Mouse (Mus musculus) c-Kit-positive CD71-positive TER-119-negative erythroid progenitor cells, embryonic 14.5 days (primary cell): ENCODE measurements around the gene Ggta1.
"Not testable (repeated sequence)": the region's sequence is repeated elsewhere in the genome, so short reads cannot be mapped to it uniquely, and the experiment has no call there.

ENCODE experiments used
- DNase-seq: peaks from one replicate; pipeline ENCODE4 v3.0.0-alpha.2; 2013; ENCODE audit warnings: low read depth

Gene Ggta1

DNA sequence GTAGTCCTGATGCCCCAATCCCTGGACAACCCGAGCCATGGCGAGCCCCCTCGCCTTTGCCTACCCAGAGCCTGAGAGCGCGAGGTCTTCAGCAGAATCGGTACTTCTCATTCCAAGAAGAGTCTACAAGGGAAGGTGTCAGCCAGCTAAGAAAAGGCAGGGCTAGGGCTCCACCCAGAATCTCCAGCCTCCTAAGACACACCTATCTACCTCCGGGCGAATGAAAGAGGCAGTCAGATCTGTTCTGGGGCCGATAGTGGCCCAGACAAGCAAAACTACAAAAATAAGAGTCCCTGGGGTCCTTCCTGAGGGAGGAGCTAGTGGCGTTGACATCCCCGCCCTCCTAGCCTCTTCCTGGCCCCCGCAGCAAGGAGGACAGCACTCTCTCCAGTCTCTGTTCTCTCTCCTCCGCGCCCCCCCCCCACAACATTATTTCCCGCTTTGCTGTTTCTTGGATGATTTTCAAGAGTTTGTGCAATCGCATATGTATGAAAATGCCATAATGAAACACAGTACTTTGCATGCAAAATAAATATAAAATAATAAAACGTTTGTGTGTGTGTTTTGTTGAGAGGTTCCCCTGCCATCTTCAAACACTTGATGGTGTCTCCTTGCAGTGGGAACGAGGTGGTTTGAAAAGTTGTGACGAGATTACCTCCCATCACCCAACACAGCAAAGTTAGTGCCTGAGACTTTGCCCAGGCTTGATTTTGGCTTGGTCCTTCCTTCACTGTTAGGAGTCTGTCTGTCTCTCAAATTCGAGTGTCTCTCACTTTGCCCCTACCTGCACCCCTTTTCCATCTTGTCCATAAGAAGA is 1.7 kb downstream of the Ggta1 start:
- peak; percentile 95 for DNase-seq

- no peak for DNase-seq
Observed at GRCm38 (mm10) chr2:35460378-35460880, 2.6 kb downstream of the Ggta1 start.

GRCm38 (mm10) chr2:35459316-35459715 is 3.7 kb downstream of the Ggta1 start:
- no peak for DNase-seq

DNA sequence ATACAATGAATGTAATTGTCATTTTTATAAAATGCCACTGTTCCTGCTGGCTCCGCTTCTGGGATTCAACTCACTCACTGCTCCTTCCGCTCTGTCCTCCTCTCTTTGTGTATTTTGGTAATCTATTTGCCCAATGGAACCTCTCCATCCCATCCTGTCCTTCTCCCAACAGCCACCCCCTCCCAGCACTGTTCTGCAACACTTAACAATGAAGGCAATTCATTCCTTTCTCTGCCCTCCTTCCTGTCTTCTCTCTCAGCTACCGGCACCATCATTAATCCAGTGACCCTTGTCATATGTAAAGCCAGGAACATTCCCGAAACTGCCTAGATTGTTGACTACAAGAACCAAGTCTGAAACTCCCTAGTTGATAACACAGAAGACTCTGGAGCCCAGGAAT is 4.6 kb downstream of the Ggta1 start:
- DNase-seq = no peak

DNA sequence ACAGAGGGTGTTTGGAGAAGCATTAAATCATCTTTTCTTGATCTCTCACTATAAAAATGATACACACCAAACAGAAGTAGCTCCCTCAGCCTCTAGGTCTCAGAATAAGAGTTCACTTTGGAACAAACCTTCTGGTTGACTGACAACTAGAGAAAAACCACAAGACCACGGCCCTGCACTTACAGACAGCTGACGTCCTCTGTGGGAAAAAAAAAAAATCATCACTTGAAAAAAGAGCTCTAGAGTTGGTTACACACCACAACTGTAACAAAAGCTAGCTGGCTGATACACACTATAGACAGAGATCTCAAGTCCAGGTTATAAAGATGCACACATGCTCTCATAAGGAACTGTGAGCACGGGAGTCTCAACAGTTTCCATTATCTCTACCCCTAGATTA is 9.3 kb downstream of the Ggta1 start:
- no peak for DNase-seq

- DNase-seq = not testable (repeated sequence)
Observed at GRCm38 (mm10) chr2:35452695-35453094, 10.3 kb downstream of the Ggta1 start.

DNA sequence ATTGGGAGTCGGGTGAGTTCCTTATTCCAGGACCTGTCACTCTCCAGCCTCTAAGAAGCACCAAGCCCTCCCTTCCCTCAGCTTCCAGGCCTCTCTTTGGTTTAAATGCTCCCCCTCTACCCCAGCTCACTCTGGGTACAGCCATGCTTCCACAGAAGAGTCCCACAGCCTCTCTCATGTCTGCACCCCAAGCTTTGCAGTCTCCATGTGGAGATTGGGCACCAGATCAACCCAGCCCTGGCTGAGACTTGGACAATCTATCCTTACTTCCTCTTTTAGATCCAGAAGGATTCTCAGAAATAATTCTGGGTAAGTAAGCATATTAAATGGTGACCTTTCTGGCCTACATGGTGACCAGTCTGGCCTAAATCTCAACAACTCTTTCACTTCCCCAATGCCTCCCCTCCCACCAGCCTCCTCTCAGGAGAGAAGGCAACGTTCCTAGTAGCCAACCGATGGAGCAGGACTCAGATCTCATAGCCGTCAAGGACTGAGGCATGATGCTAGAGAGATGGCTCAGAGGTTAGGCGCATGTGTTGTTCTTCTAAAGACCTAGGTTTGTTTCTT is 11.5 kb downstream of the Ggta1 start:
- no peak for DNase-seq

- peak; percentile 43 for DNase-seq
Observed at GRCm38 (mm10) chr2:35450856-35451255, 12.2 kb downstream of the Ggta1 start.

DNA sequence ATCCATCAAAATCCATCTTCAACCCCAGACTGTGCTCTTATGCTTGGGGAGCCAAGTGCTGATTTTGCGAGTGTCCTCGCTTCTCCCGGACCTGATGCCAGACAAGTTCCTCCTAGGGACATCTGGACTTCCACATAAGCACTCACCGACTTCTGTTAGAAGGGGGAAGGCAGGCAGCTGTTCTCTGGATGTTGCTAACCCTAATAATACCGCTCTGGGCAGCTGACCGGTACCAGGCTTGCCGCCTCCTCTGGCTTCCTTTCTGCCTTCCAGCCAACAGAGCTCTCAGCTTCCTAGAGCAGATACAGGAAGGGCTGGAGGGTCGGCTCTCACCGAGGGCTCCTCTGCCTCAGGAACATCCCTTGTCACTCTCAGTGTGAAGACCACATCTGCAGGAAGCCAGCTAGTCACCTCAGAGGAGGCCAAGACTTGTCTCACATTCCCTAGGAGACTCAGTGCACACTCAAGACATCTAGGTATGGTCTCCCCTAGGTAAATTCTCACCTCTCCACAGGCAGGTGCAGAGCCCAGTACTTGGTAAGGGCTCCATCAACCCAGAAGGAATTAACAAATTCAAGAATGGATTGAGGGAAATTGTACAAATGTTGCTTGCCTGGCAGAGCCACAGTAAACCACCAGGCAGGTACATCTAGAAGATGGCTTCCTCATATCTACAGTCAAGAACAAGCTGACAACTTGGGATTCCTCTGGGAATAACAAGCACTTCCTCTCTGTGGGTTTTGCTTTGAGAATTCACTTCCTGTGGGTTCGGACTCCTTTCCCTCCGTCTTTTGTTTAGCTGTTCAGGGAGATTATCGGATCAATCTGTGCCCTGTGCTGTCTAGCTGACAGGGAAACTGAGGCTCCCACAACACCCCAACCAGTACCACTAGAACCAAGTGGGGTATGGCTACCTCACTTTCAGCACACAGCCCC is 13.1 kb downstream of the Ggta1 start:
- no peak for DNase-seq

- DNase-seq = no peak
Observed at GRCm38 (mm10) chr2:35448914-35449670, 13.9 kb downstream of the Ggta1 start.

- no peak for DNase-seq
Observed at GRCm38 (mm10) chr2:35448215-35448913, 14.7 kb downstream of the Ggta1 start.

DNA sequence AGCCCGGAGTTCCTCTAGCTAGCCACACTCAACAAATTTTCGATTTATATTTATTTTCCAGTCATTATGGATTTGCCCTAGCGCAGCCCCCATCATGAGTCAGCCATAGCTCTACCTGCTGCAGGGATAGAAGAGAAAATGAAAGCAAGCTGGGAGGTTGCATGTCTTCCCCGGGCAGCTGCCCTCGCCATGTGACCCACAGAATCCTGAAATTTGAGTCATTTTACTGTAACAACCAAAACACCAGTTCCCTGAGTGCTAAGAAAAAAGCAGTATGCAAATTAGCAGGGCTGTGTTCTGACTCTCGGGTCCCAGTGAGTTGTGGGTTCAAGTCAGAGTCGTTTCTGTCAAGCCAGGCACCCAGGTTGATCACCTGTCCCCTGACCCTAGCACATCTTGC is 15.6 kb downstream of the Ggta1 start:
- DNase-seq = no peak

- no peak for DNase-seq
Observed at GRCm38 (mm10) chr2:35446798-35447197, 16.2 kb downstream of the Ggta1 start.

DNA sequence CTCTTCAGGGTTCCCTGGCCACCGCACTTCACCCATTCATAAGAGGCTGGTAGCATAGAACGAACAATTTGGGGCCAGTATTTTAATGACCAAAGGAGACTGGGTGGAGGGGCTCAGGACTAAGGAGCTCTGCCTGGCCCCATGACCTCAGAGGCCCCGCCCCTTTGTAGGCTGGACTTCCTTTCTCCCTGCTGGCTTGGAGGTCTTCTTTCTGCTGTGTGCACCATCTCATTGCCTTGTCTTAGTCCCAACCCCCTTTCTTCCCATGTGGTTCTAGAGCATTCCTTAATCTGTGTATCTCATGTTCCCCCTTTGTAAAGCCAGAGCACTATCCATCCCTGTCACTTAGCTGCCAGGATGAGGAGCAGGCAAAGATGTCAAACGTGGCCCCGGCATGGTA is 16.7 kb downstream of the Ggta1 start:
- no peak for DNase-seq

DNA sequence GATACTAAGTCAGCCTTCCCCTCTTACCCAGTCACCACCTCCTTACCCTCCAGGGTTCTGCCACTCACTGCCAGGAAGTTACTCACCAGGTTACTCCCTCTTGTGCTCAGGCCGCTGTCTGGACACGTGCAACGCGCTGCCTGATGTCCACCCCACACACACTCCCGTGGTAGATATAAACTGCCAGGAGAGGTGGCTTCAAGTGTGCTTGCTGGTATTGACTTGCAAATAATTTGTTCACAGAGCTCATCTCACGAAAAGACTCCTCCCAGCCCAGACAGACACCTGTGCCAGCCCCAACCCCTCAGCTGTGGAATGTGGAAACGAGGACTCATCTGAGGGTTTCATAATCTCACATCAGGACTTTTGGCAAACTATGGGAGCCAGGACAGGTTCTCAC is 17.4 kb downstream of the Ggta1 start:
- no peak for DNase-seq

- DNase-seq = no peak
Observed at GRCm38 (mm10) chr2:35444764-35445262, 18.2 kb downstream of the Ggta1 start.

GRCm38 (mm10) chr2:35443981-35444763 is 18.9 kb downstream of the Ggta1 start:
- no peak for DNase-seq

- DNase-seq = no peak
Observed at GRCm38 (mm10) chr2:35443325-35443724, 19.7 kb downstream of the Ggta1 start.

DNA sequence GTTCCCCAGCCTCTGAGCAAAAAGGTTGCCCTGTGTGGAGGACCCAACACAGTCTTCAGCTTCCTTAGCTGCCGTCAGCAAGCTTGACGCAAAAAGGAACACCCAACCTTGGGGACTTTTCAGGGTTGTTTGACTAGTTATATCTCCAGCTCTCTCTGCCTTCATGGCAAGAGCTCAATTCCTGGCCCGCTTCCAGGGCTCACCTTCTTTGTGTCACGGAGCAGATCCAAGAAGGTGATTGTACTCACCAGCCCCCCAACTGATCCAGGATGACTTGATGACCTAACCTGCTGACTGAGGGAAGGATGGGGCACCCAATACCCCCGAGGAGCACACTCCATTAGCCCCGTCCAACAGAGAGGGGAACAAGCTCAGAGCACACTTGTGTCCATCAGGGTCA is 21.0 kb downstream of the Ggta1 start:
- DNase-seq = no peak

GRCm38 (mm10) chr2:35441419-35441818 is 21.6 kb downstream of the Ggta1 start:
- no peak for DNase-seq
